Mouse (Mus musculus) adrenal gland, postnatal 4 days (tissue): ENCODE results near the gene Prss28. TPM values are rescaled to one million over a fixed set of nuclear protein-coding genes. Genes with fewer than 3 reads are reported as not detected.

ENCODE experiments used
- DNase-seq, 2 experiments: peaks; one replicate each; pipeline ENCODE4 v3.0.0; 2021 to 2022; ENCODE audit warnings: low spot score in 2 of 2, mixed read lengths in 2 of 2
- long read RNA-seq, 2 experiments: library from polyadenylated mRNA; stranded (forward); transcript quantifications; one replicate each; pipeline ENCODE4 v2.0.0; 2021
- total RNA-seq, 2 experiments: library from RNA; stranded (reverse); gene quantifications; 2 replicates each; pipeline ENCODE4 v1.2.3; 2021

Gene Prss28
- total RNA-seq = not detected
- long read RNA-seq, experiment 1 = 0 reads
- long read RNA-seq, experiment 2 = 0 reads

DNA sequence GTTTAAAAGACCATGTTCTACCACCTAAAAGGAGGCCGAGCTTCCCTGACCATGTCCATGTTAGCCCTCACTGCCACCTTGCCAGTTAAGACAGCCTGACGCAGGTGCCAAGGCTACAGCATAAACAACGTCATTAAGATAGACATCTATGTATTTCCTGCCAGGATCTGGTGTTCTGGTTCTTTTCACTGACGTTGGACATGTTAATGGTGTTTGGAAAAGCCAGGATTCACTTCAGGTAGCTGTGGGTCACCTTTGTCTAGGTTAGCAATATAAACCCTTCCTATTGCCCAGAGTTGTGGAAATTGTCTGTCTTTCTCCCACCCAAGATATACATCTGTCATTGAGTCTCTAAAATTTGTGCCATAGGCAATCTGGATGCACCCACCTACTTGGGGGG is at the start of gene Prss28:
Gene Prss28, plus strand, starts transcription at position 301 of the 400 bp plus-strand sequence.
- no peak for DNase-seq

DNA sequence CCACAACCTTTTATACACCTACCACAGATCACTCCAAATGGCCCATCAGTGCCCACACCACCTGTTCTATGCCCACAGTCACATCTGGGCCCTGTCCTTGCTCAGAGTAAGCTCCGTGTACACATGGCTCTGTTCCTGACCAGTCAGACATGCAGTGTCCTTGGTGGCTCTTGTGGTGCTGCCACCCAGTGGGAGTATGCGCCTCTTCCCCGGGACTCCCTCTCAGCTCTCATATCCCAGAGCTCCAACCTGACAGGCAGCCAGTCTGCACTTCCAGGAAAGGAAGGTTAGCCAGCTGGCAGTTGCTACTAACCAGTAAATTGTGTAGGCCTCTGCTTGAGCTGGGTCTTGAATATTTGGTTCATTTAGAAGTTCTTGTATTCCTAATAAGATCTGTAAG is 44.0 kb upstream of the Prss28 start:
- DNase-seq = no peak

DNA sequence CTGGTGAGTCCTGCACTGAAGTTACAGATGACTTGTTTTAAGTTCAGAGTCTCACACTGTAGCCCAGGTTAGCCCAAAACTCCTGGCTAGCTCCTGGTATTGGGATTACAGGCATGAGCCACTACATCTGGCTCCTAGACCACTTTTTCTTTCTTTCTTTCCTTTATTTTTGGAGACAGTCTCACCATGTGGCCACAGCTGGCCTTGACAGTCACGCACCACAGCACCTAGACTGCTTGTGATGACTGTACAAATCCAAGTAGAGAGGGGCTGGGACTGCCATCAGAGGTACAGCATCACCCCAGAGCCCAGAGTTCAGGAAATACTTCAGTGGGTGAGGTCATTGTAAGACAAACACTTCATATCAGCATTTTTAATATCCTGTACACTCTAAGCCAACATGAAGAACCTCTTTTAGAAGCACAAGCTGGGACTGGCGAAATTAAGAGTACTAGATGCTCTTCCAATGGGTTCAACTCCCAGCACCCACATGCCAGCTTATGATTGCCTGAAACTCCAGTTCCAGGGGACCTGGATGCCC is 37.6 kb upstream of the Prss28 start:
- DNase-seq = no peak

- DNase-seq = no peak
Measured at GRCm38 (mm10) chr17:25272326-25272725, 36.1 kb upstream of the Prss28 start.

DNA sequence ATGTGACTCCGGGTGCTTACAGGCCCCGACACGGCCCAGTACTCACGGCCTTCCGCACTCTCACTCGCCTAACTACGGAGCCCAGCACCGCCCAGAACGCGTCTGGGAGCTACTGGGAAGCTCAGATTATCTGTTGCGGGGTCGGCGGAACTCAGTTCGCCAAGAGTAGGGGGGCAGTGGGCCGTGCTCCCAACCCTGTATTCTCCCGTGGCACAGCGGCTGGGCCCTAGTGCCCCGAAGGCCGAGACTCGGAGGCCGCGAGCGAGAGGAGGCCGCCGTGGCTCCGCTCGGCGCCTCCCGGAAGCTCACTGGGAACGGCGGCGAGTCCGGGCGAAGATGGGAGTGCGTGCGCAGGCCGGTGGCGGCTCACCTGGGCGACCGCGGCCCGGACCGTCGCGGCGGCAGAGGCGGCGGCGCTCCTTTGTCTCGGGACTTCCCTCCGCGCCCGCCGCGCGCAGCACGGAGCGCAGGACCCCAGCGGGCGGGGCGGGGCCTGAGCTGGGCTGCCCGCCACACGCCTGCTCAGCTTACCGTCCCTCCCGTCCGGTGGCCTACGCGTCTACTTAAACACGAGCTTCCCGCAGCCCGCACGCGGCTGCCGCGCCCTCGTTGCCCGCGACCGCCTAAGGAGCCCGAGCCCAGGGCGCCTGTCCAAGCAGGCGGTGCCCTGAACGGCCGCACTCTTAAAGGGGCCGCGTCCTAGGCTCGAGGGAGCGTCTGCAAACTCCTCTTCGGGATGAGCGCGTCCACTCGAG is 35.3 kb upstream of the Prss28 start:
- peak in 1 of 2 experiments; percentile 77 for DNase-seq

DNA sequence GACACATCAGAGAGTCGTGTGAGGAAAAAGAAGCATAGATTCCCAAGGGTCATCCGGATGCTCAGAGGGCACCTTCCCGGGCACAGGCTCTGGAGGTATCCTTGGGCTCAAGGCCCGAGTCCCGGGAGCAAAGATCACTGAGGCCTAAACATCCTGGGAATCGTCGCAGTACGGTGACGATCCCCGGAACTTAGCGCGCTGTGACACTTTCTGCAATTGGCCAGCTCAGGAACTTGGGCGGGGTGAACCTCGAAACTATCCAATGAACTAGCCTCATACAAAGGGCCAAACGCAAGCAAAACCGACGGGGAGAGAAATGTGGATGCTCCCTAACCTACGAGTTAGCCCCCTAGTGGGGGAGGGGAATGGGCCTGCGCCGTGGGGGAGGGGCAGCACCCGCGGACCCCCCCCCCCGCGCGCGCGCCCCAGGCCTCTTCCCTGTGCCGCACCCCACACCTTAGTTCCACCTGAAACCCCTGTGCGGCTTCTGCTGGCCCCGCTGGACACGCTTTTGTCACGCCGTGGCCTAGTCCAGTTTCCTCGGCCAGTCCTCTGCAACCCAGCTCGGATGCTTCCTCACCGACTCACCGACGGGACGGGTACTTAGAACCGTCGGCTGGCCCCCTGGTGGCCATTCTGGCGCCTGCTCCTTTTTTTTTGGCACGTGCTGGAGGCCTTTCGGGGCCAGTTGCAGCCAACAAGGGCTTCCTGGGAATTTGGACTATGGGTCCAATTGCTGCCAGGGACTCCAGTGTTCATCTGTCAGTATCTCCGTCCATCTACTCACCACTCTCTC is 34.5 kb upstream of the Prss28 start:
- DNase-seq = peak; percentile 83 to 90

DNA sequence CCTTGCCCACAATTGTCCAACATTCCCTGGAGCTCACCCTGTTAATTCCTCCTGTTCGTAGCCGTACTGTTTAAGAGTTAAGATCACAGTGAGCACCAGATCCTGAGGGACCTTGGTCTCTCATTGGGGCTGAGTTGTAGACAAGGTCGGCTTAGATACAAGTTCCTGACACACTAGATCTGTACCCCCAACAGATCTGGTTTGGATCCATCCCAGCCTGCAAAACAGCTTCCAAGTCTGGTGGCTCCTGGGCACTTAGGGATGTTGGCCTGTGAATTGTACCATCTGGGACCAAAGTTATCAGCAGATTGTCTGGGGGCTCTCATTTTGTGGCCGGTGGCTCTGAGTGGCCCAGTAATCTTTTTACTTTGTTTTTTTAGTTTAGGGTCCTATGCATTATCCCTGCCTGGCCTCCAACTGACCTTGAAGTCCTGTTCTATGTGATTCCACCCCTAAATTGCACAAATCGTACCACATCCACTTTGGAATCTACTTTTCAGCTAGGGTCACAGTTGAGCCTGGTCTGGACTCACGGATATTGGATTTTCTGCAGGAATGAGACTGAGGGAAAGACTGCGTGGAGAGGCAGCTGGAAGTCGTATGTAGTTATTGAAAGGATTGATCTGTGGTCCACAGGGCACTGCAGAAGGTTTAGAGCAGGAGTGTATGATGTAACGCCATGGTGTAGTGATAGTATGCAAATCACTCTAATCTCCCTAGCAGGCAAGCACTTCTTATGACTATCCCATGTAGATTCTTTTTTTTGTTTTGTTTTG is 33.7 kb upstream of the Prss28 start, which contains the start of gene Ube2i:
Gene Ube2i, minus strand, starts transcription at position 52 of the 776 bp plus-strand sequence.
- no peak for DNase-seq

GRCm38 (mm10) chr17:25275833-25276232 is 32.6 kb upstream of the Prss28 start:
- no peak for DNase-seq

DNA sequence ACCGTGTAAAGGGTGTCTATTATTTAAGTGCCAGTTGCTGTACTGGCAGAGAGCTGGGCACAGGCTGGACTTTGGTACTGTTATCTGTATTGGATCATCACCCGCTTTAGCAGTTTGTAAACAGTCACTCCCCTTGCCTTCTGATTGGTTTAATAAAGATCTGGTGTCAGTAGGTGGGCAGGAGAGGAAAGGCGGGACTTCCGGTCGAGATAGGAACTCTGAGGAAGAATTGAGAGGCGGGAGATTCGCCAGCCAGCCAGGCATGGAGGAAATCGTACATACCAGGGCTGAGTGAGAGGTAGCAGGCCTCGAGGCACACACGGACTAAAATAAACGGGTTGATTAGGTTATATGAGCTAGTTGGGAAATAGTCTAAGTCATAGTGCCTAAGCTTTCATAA is 26.3 kb upstream of the Prss28 start:
- no peak for DNase-seq

GRCm38 (mm10) chr17:25285033-25285432 is 23.4 kb upstream of the Prss28 start:
- DNase-seq = peak in 1 of 2 experiments; percentile 46

DNA sequence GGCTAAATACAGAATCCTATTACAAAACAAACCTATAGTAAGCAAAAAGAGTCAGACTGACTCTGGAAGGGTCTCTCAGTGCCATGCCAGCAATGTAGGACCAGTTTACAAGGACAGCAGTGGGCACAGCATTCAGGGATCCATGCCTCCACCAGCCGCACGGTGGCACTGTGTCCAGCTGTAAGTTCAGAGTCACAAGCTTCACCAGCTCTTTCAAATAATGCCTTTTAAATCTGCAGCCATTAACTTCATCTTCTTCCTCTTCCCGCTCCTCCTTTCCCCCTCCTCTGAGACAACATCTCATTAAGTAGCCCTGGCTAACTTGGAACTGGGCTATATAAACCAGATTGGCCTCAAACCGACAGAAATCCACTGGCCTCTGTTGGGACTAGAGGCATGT is 19.6 kb upstream of the Prss28 start:
- DNase-seq = no peak

- DNase-seq = no peak
Measured at GRCm38 (mm10) chr17:25290411-25290810, 18.0 kb upstream of the Prss28 start.

DNA sequence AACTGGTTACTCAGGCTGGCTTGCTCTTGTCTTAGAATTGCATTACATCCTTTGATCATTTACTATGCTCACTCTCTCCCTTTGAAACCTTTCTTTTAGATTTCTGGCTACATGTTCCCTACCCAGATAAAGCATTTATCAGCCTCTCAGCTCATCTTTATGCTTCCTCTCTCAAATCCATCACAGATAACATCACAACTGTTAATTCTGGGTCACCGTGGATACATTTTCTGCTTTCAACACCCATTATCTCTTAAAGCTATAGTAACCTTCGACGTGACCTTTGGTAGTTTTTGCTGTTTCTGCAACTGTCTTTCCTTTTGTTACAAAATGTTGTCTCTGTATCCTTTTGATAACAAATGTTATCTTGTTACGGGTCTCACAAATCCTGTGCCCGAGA is 15.0 kb upstream of the Prss28 start:
- DNase-seq = no peak

- DNase-seq = no peak
Measured at GRCm38 (mm10) chr17:25294111-25294510, 14.3 kb upstream of the Prss28 start.

GRCm38 (mm10) chr17:25298094-25298493 is 10.4 kb upstream of the Prss28 start, which contains the start of gene Prss34:
TSS of gene Prss34 (plus strand) at chr17:25298394.
- DNase-seq = no peak

DNA sequence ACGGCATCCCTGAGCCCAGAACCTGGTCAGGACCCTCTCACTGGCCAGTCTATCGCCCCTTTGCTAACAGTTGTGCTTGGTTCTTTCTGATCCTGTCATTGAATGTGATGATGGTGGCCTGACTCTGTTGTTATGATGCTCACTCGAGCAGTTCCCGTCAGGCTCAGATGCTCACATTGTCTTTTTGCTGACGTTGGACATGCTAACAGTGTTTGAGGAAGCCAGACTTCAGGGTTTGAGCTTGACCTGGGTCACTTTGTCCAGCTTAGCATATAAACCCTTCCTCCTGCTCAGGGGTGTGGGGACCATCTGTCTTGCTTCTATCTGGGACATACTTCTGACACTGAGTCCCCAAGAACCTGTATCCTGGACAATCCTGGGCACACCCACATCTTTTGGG is 9.9 kb downstream of the Prss28 start, which contains the start of gene Prss29:
Gene Prss29, plus strand, starts transcription at position 301 of the 400 bp plus-strand sequence.
- no peak for DNase-seq

DNA sequence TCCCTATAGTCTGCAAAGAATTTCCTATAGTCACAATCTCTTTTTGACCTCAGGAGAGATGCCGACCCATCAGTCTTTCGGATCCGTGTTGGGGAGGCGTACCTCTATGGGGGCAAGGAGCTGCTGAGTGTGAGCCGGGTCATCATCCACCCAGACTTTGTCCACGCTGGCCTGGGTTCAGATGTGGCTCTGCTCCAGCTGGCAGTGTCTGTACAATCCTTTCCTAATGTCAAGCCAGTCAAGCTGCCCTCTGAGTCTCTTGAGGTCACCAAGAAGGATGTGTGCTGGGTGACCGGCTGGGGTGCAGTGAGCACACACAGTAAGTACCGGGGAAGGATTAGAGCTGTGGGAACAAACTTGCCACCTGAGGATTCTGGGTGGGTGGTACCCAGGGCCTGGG is 12.4 kb downstream of the Prss28 start:
- no peak for DNase-seq

GRCm38 (mm10) chr17:25322930-25323329 is 14.5 kb downstream of the Prss28 start:
- DNase-seq = no peak

DNA sequence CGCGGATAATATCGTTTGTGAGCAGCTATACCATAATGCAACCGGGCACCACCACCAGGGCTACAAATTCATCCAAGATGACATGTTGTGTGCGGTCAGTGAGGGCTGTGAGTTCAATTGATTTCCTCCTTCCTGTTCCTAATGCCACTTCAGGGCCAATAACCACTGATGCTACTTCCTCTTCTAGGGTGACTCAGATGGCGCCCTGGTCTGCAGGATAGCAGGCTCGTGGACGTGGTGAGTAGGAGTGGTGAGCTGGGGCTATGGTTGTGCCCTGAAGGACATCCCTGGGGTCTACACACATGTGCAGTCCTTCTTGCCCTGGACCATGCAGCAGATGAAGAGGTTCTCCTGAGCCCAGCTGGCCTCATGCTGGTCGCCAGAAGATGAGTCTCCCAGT is 23.9 kb downstream of the Prss28 start:
- no peak for DNase-seq

GRCm38 (mm10) chr17:25333943-25334342 is 25.5 kb downstream of the Prss28 start:
- DNase-seq = peak; percentile 42 to 45

GRCm38 (mm10) chr17:25338218-25338617 is 29.8 kb downstream of the Prss28 start:
- DNase-seq = no peak
